Mouse (Mus musculus): ENCODE data around the gene Sh2d5. TPM values are rescaled to one million over a fixed set of nuclear protein-coding genes. Genes with fewer than 3 reads are reported as not detected.

Sh2d5 gene
- polyA plus RNA-seq, 1 experiment from 2014 or later, result 9.8 TPM

DNA sequence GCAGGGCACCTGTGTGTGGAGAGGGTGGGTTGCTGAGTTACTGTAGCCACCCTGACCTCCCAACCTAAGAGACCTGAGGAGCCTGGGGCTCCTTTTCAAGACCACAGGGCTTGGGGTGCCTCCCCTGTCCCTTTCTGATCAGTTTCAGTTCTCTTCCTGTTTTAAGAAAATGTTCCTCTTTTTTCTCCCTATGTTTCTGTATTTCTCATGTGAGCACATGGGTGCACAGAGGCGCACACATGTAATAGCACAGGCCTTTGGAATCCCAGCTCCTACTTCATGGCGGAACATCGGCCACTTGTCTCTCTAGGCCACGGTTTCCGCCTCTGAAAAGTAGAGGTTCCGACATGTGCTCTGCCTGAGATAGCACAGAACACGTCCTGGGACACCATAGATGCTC is 38.5 kb downstream of the Sh2d5 start:
- ATAC-seq, result no peak
- no peak overlapping the region for H3K4me2 ChIP-seq (ENCODE audit: low read length)
- H3K9ac ChIP-seq (replicated peaks; ENCODE audit: low read depth, low read length), result no peak overlapping the region
- H3K27ac ChIP-seq (ENCODE audit: low read length), result no peak overlapping the region
- no peaks in the 10 kb centered on the region for H3K36me3 ChIP-seq (ENCODE audit: control insufficient read depth, insufficient read depth)
- no peak overlapping the region for H3K4me3 ChIP-seq (replicated peaks; ENCODE audit: low read length)
- H3K9me3 ChIP-seq (ENCODE audit: control insufficient read depth, low read length), result peaks cover 3% of the 10 kb centered on the region; the same call in 1 of the 2 replicates
- 0 out of 2 replicates have a peak, but pooled peaks cover 4% of the 10 kb centered on the region for H3K4me1 ChIP-seq (replicated peaks; ENCODE audit: control insufficient read depth, insufficient read depth, low read length)
- no peaks in the 10 kb centered on the region for H3K27me3 ChIP-seq (replicated peaks; ENCODE audit: control insufficient read depth, insufficient read depth, low read length)
- WGBS, result 90% methylated on average over 7 of the region's 7 CpGs

GRCm38 (mm10) chr4:138292028-138292427 is 41.8 kb downstream of the Sh2d5 start:
- Histone ChIP-seq H3K36me3 (ENCODE audit: control insufficient read depth, insufficient read depth) (no peaks in the 10 kb centered on the region), H3K4me2 (ENCODE audit: low read length) (no peak overlapping the region), H3K27me3 (replicated peaks; ENCODE audit: control insufficient read depth, insufficient read depth, low read length) (no peaks in the 10 kb centered on the region), H3K27ac (ENCODE audit: low read length) (no peak overlapping the region), H3K4me3 (replicated peaks; ENCODE audit: low read length) (no peak overlapping the region), H3K9ac (replicated peaks; ENCODE audit: low read depth, low read length) (no peak overlapping the region), H3K9me3 (ENCODE audit: control insufficient read depth, low read length) (no peaks in the 10 kb centered on the region), H3K4me1 (replicated peaks; ENCODE audit: control insufficient read depth, insufficient read depth, low read length) (peaks cover 9% of the 10 kb centered on the region)
- no peak for ATAC-seq
- 87% methylated on average over 13 of the region's 13 CpGs for WGBS

DNA sequence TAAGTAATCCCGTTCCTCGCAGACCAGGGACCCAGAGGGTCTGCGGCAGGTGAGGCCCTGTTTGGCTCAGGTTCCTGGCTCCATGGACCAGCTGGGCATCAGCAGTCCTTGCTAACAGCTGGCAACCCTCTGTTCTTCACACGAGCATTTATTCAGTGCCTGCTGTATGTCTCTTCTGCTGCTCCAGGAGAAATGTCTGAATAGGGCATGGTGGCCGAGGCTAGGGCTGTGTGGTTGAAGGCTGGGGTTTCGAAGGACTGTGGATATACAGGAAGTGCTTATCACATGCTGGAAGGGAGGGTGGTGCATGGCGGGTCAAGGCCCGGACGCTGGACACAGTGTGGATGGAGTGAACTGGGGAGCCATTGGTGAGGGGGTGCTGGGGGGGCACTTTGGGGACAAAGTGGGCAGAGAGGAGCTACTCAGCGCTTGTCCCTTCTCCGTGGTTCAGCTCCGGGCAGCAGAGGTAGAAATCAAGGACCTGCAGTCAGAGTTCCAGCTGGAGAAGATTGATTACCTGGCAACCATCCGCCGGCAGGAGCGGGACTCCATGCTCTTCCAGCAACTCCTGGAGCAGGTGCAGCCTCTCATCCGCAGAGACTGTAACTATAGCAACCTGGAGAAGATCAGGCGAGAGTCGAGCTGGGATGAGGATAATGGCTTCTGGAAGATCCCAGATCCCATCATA is 43.2 kb downstream of the Sh2d5 start:
- Histone ChIP-seq H3K27me3 (replicated peaks; ENCODE audit: control insufficient read depth, insufficient read depth, low read length) (no peaks in the 10 kb centered on the region), H3K4me3 (replicated peaks; ENCODE audit: low read length) (no peak overlapping the region), H3K4me1 (replicated peaks; ENCODE audit: control insufficient read depth, insufficient read depth, low read length) (peaks cover 9% of the 10 kb centered on the region), H3K27ac (ENCODE audit: low read length) (peak overlapping the region; percentile 69; the same call in 1 of the 2 replicates), H3K36me3 (ENCODE audit: control insufficient read depth, insufficient read depth) (no peaks in the 10 kb centered on the region), H3K9me3 (ENCODE audit: control insufficient read depth, low read length) (no peaks in the 10 kb centered on the region), H3K9ac (replicated peaks; ENCODE audit: low read depth, low read length) (no peak overlapping the region), H3K4me2 (ENCODE audit: low read length) (no peak overlapping the region)
- ATAC-seq, result peak; percentile 72; the same call in 1 of the 2 replicates
- 65% methylated on average over 18 of the region's 18 CpGs for WGBS

DNA sequence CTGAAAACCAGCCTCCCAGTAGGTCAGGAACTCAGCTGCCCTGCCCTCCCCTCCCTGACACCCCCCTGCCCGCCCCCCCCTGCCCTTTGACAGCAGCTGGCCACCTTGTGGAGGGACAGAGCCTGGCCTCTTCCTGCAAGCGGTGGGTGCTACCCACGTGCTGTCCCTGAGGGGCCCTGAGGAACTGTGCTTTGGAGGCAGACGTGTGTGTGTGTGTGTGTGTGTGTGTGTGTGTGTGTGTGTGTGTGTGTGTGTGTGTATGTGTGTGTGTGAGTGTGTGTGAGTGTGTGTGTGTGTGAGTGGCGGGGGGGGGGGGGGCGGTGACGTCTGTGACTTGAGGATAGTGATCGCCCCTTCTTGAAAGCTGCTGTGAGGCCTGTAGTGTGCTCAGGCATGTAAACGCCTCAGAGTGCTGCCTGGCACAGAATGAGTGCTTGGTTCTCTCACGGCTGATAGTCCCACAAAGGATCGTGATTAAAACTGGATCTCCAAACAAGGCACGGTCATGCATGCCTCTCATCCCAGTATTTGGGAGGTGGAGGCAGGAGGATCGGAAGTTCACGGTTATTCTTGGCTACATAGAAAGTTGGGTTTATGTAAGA is 43.8 kb downstream of the Sh2d5 start:
- no peak for ATAC-seq
- Histone ChIP-seq H3K4me1 (replicated peaks; ENCODE audit: control insufficient read depth, insufficient read depth, low read length) (peaks cover 9% of the 10 kb centered on the region), H3K9ac (replicated peaks; ENCODE audit: low read depth, low read length) (no peak overlapping the region), H3K36me3 (ENCODE audit: control insufficient read depth, insufficient read depth) (no peaks in the 10 kb centered on the region), H3K27me3 (replicated peaks; ENCODE audit: control insufficient read depth, insufficient read depth, low read length) (no peaks in the 10 kb centered on the region), H3K27ac (ENCODE audit: low read length) (peak overlapping the region; percentile 69), H3K9me3 (ENCODE audit: control insufficient read depth, low read length) (no peaks in the 10 kb centered on the region), H3K4me2 (ENCODE audit: low read length) (no peak overlapping the region), H3K4me3 (replicated peaks; ENCODE audit: low read length) (no peak overlapping the region)
- 72% methylated on average over 9 of the region's 14 CpGs for WGBS

- peaks cover 17% of the 10 kb centered on the region for H3K4me1 ChIP-seq (replicated peaks; ENCODE audit: control insufficient read depth, insufficient read depth, low read length)
- H3K27ac ChIP-seq (ENCODE audit: low read length), result no peak overlapping the region
- no peaks in the 10 kb centered on the region for H3K9me3 ChIP-seq (ENCODE audit: control insufficient read depth, low read length)
- WGBS, result 84% methylated on average over 10 of the region's 10 CpGs
- H3K27me3 ChIP-seq (replicated peaks; ENCODE audit: control insufficient read depth, insufficient read depth, low read length), result no peaks in the 10 kb centered on the region
- ATAC-seq, result no peak
- H3K4me3 ChIP-seq (replicated peaks; ENCODE audit: low read length), result no peak overlapping the region
- no peaks in the 10 kb centered on the region for H3K36me3 ChIP-seq (ENCODE audit: control insufficient read depth, insufficient read depth)
- no peak overlapping the region for H3K4me2 ChIP-seq (ENCODE audit: low read length)
- H3K9ac ChIP-seq (replicated peaks; ENCODE audit: low read depth, low read length), result no peak overlapping the region
Measured at GRCm38 (mm10) chr4:138301271-138301780, 51.1 kb downstream of the Sh2d5 start.

DNA sequence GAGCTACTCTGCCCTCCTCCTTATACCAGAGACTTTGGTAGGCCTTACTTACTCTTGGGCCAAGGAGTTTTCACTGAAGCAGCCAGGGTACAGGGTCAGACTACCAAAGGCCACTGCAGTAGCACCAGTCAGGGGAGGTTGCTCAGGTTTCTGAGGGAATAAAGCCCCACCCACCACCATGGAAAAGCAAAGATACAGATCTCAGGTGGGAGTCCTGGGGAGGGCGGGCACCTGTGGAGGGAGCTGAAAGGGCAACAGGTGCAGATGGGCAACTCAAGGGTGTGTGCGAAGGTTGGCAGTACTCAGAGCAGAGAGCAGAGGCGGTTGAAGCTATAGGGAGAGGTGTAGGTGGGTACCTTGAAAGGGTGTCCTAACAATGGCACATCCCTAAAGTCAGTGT is 52.8 kb downstream of the Sh2d5 start:
- no peaks in the 10 kb centered on the region for H3K9me3 ChIP-seq (ENCODE audit: control insufficient read depth, low read length)
- H3K36me3 ChIP-seq (ENCODE audit: control insufficient read depth, insufficient read depth), result no peaks in the 10 kb centered on the region
- no peak for ATAC-seq
- no peaks in the 10 kb centered on the region for H3K27me3 ChIP-seq (replicated peaks; ENCODE audit: control insufficient read depth, insufficient read depth, low read length)
- H3K4me2 ChIP-seq (ENCODE audit: low read length), result no peak overlapping the region
- H3K9ac ChIP-seq (replicated peaks; ENCODE audit: low read depth, low read length), result no peak overlapping the region
- no peak overlapping the region for H3K27ac ChIP-seq (ENCODE audit: low read length)
- H3K4me1 ChIP-seq (replicated peaks; ENCODE audit: control insufficient read depth, insufficient read depth, low read length), result peaks cover 32% of the 10 kb centered on the region
- WGBS, result 87% methylated on average over 3 of the region's 3 CpGs
- no peak overlapping the region for H3K4me3 ChIP-seq (replicated peaks; ENCODE audit: low read length)

GRCm38 (mm10) chr4:138303742-138304141 is 53.5 kb downstream of the Sh2d5 start:
- H3K27me3 ChIP-seq (replicated peaks; ENCODE audit: control insufficient read depth, insufficient read depth, low read length), result no peaks in the 10 kb centered on the region
- H3K4me1 ChIP-seq (replicated peaks; ENCODE audit: control insufficient read depth, insufficient read depth, low read length), result peaks cover 32% of the 10 kb centered on the region
- peak overlapping the region; percentile 79 for H3K4me2 ChIP-seq (ENCODE audit: low read length)
- H3K9me3 ChIP-seq (ENCODE audit: control insufficient read depth, low read length), result no peaks in the 10 kb centered on the region
- no peak for ATAC-seq
- H3K27ac ChIP-seq (ENCODE audit: low read length), result no peak overlapping the region; the same call in 1 of the 2 replicates
- H3K9ac ChIP-seq (replicated peaks; ENCODE audit: low read depth, low read length), result peak overlapping the region; percentile 59
- 14% methylated on average over 18 of the region's 18 CpGs for WGBS
- peak overlapping the region; percentile 81 for H3K4me3 ChIP-seq (replicated peaks; ENCODE audit: low read length)
- 0 out of 2 replicates have a peak, but pooled peaks cover 4% of the 10 kb centered on the region for H3K36me3 ChIP-seq (ENCODE audit: control insufficient read depth, insufficient read depth)

GRCm38 (mm10) chr4:138304340-138305104 is 54.3 kb downstream of the Sh2d5 start, which contains the start of gene Ddost:
TSS of gene Ddost (plus strand) at chr4:138304730.
- H3K36me3 ChIP-seq (ENCODE audit: control insufficient read depth, insufficient read depth), result peaks cover 6% of the 10 kb centered on the region; the same call in 1 of the 2 replicates
- H3K4me2 ChIP-seq (ENCODE audit: low read length), result peak within 1 kb of the TSS; percentile 79
- under 1% methylated on average over 64 of the region's 64 CpGs for WGBS
- H3K9me3 ChIP-seq (ENCODE audit: control insufficient read depth, low read length), result no peaks in the 10 kb centered on the region
- peak; percentile 98 for ATAC-seq
- peak within 1 kb of the TSS; percentile 90 for H3K9ac ChIP-seq (replicated peaks; ENCODE audit: low read depth, low read length)
- peak within 1 kb of the TSS; percentile 74 for H3K27ac ChIP-seq (ENCODE audit: low read length)
- peak within 1 kb of the TSS; percentile 81 for H3K4me3 ChIP-seq (replicated peaks; ENCODE audit: low read length)
- H3K27me3 ChIP-seq (replicated peaks; ENCODE audit: control insufficient read depth, insufficient read depth, low read length), result no peaks in the 10 kb centered on the region
- peaks cover 32% of the 10 kb centered on the region for H3K4me1 ChIP-seq (replicated peaks; ENCODE audit: control insufficient read depth, insufficient read depth, low read length)

DNA sequence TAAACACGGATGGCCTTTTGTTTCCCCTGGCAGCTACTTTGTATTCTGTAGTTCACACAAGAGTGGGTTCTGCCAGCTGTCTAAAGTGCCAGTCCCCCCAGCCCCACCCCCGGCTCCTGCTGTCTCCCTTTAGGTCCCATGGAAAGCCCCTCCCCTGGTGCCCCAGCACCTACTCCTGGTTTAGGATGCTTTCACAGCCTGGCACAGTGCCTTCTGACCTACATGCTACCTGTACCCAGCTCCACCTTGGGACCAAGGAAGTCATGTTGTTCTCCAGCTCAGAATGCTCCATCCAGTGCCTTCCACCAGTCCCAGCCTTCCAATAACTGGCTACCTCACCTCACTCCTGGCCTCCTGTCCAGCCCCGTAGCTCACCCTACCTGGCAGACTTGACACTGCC is 56.8 kb downstream of the Sh2d5 start:
- peaks cover 12% of the 10 kb centered on the region for H3K36me3 ChIP-seq (ENCODE audit: control insufficient read depth, insufficient read depth)

More for the DNA sequence above, 56.8 kb downstream of the Sh2d5 start:
- H3K4me3 ChIP-seq (replicated peaks; ENCODE audit: low read length), result no peak overlapping the region
- no peak overlapping the region for H3K4me2 ChIP-seq (ENCODE audit: low read length)
- H3K27me3 ChIP-seq (replicated peaks; ENCODE audit: control insufficient read depth, insufficient read depth, low read length), result no peaks in the 10 kb centered on the region
- no peaks in the 10 kb centered on the region for H3K9me3 ChIP-seq (ENCODE audit: control insufficient read depth, low read length)
- ATAC-seq, result no peak
- peaks cover 32% of the 10 kb centered on the region for H3K4me1 ChIP-seq (replicated peaks; ENCODE audit: control insufficient read depth, insufficient read depth, low read length)
- H3K27ac ChIP-seq (ENCODE audit: low read length), result no peak overlapping the region
- 69% methylated on average over 3 of the region's 3 CpGs for WGBS
- no peak overlapping the region for H3K9ac ChIP-seq (replicated peaks; ENCODE audit: low read depth, low read length)
